ENCODE assay signal across 9 mouse cellular contexts in genomic region chr13:47777206-47778099, GRCm38 (mm10).
DNase-seq lines count a peak whose midpoint lies in the region; ATAC-seq and TF ChIP-seq lines count a peak whose summit lies in the region.
"Had no signal": no experiment of that assay in that cellular context is flagged by ENCODE, and none has a peak within 500 bp of the region (broad histone marks: within the 10 kb centered on the region; RNA-seq: fewer than 3 reads in every experiment).

No protein-coding gene starts in this region.

- H3K27ac ChIP-seq in midbrain, embryonic 10.5 days (replicated peaks), result peak overlapping the region; percentile 57; the same call in 1 of the 2 replicates
- no peak overlapping the region for H3K27ac ChIP-seq in midbrain, postnatal 0 days (ENCODE audit: low read depth, low read length)
- H3K27ac ChIP-seq in limb, embryonic 12.5 days, result peak overlapping the region; percentile 47; the same call in 1 of the 2 replicates
- H3K27ac ChIP-seq in stomach, embryonic 15.5 days, result peak overlapping the region; percentile 76; the same call in 1 of the 2 replicates
- H3K27ac ChIP-seq: macrophage had no signal

- peaks cover 21% of the 10 kb centered on the region for H3K4me1 ChIP-seq in midbrain, embryonic 10.5 days
- peaks cover 4% of the 10 kb centered on the region; the same call in 1 of the 2 replicates for H3K4me1 ChIP-seq in midbrain, postnatal 0 days (ENCODE audit: insufficient read depth, low read length)
- peaks cover 22% of the 10 kb centered on the region for H3K4me1 ChIP-seq in limb, embryonic 12.5 days (replicated peaks)
- H3K4me1 ChIP-seq in stomach, embryonic 15.5 days, result peaks cover 6% of the 10 kb centered on the region; the same call in 1 of the 2 replicates

- no peaks in the 10 kb centered on the region for H3K36me3 ChIP-seq in midbrain, embryonic 10.5 days
- H3K36me3 ChIP-seq in midbrain, postnatal 0 days (ENCODE audit: insufficient read depth, low read length), result no peaks in the 10 kb centered on the region
- no peaks in the 10 kb centered on the region for H3K36me3 ChIP-seq in limb, embryonic 12.5 days
- no peaks in the 10 kb centered on the region for H3K36me3 ChIP-seq in stomach, embryonic 15.5 days

- no peaks in the 10 kb centered on the region for H3K9me3 ChIP-seq in midbrain, embryonic 10.5 days (replicated peaks)
- no peaks in the 10 kb centered on the region for H3K9me3 ChIP-seq in midbrain, postnatal 0 days (ENCODE audit: low read length)
- H3K9me3 ChIP-seq in limb, embryonic 12.5 days, result no peaks in the 10 kb centered on the region
- no peaks in the 10 kb centered on the region for H3K9me3 ChIP-seq in stomach, embryonic 15.5 days

- H3K4me2 ChIP-seq in midbrain, postnatal 0 days (ENCODE audit: low read depth, low read length, poor library complexity, severe bottlenecking), result no peak overlapping the region
- peak overlapping the region; percentile 36 for H3K4me2 ChIP-seq in limb, embryonic 12.5 days
- H3K4me2 ChIP-seq in stomach, embryonic 15.5 days, result no peak overlapping the region

- 79% methylated on average over 15 of the region's 15 CpGs for WGBS in midbrain, embryonic 10.5 days
- WGBS in midbrain, postnatal 0 days, result 62% methylated on average over 15 of the region's 15 CpGs
- WGBS in limb, embryonic 12.5 days, result 60% methylated on average over 15 of the region's 15 CpGs
- 48% methylated on average over 15 of the region's 15 CpGs for WGBS in stomach, embryonic 15.5 days

- H3K9ac ChIP-seq in midbrain, postnatal 0 days (replicated peaks; ENCODE audit: low read length, poor library complexity, severe bottlenecking), result no peak overlapping the region
- H3K9ac ChIP-seq in limb, embryonic 12.5 days (replicated peaks), result no peak overlapping the region
- no peak overlapping the region for H3K9ac ChIP-seq in stomach, embryonic 15.5 days

- H3K27me3 ChIP-seq in midbrain, embryonic 10.5 days (ENCODE audit: low read depth, poor library complexity, severe bottlenecking), result no peaks in the 10 kb centered on the region
- H3K27me3 ChIP-seq in midbrain, postnatal 0 days (ENCODE audit: insufficient read depth, low read length), result no peaks in the 10 kb centered on the region
- H3K27me3 ChIP-seq in limb, embryonic 12.5 days, result no peaks in the 10 kb centered on the region
- no peaks in the 10 kb centered on the region for H3K27me3 ChIP-seq in stomach, embryonic 15.5 days (replicated peaks)

- H3K4me3 ChIP-seq in midbrain, embryonic 10.5 days, result no peak overlapping the region
- no peak overlapping the region for H3K4me3 ChIP-seq in midbrain, postnatal 0 days (ENCODE audit: low read depth, low read length)
- no peak overlapping the region for H3K4me3 ChIP-seq in limb, embryonic 12.5 days (replicated peaks)
- no peak overlapping the region for H3K4me3 ChIP-seq in stomach, embryonic 15.5 days (replicated peaks)

- peak; percentile 24 for DNase-seq in embryo, embryonic 11 days
- no peak for DNase-seq in embryo, embryonic 10 days (ENCODE audit: low spot score)
- DNase-seq in midbrain, embryonic 10.5 days (ENCODE audit: low spot score), result no peak
- no peak for DNase-seq in midbrain, postnatal 0 days (ENCODE audit: low spot score)
- DNase-seq in spleen, postnatal 36 days (ENCODE audit: low spot score in 2 of 2), result no peak

- no peak for TF ChIP-seq CTCF in midbrain, postnatal 0 days (IDR thresholded peaks at IDR 0.05)

- no peak for ATAC-seq in midbrain, postnatal 0 days (ENCODE audit: low FRiP score)
- no peak for ATAC-seq in limb, embryonic 12.5 days (ENCODE audit: insufficient number of reproducible peaks, insufficient read depth, low FRiP score, low TSS enrichment, low read depth)
- no peak for ATAC-seq in stomach, embryonic 15.5 days (ENCODE audit: insufficient read depth, low FRiP score, low read depth)
- ATAC-seq in cerebellum, adult (ENCODE audit: insufficient number of reproducible peaks, low FRiP score, low TSS enrichment), result no peak
